Mouse (Mus musculus) embryonic stem cell, embryonic (primary cell): ENCODE results near the gene Rpl36a-ps1.
"Not testable (repeated sequence)": the region's sequence is repeated elsewhere in the genome, so short reads cannot be mapped to it uniquely, and the experiment has no call there.

ENCODE experiments used
- CTCF ChIA-PET, 4 experiments: fragments of 300-600 bp in 2 of 4; fragments of 350-600 bp in 2 of 4; sonication (Branson Sonifier 250); formaldehyde crosslinking; loops; one replicate each; lab custom pipeline; 2022; ENCODE audit warnings: inconsistent platforms in 2 of 4; lab: Charles Lee
- POLR2A ChIA-PET, 4 experiments: fragments of 300-600 bp in 2 of 4; fragments of 350-600 bp in 2 of 4; sonication (Branson Sonifier 250); formaldehyde crosslinking; loops; one replicate each; lab custom pipeline; 2022; ENCODE audit warnings: antibody characterized with exemption in 4 of 4, inconsistent platforms in 1 of 4; lab: Charles Lee

The Rpl36a-ps1 gene

DNA sequence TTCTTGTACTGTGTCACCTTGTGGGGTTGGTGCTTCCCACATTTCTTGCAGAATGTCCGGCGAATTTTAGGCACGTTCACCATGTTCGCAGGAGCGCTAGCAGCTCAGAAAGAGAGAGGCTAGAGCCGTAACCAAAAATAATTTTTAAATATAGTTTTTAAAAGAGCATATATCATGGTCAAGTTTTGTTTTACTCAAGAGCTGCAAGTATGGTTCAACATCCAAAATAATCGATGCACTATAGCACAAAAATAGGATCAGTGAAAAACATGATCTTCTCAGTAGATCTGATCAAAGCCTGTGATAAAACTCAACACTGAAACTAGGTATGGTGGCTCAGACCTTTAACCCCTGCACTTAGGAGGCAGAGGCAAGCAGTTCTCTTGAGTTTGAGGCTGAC is at the start of gene Rpl36a-ps1:
Gene Rpl36a-ps1, minus strand, starts transcription at position 101 of the 400 bp plus-strand sequence.
- ChIA-PET POLR2A (no interaction called here), CTCF (no interaction called here)

GRCm38 (mm10) chr14:99043499-99043898 is 49.4 kb upstream of the Rpl36a-ps1 start:
- ChIA-PET CTCF (no interaction called here), POLR2A (interaction anchor here in 2 of 4 experiments (0.6 to 2.0 kb wide), 5 partner anchors 8 to 269 kb away, joined by 3 to 5 read pairs (median 4); partner anchors contain the start of gene Klf5 (in 1 of the 2))

- POLR2A ChIA-PET, result interaction anchor here (0.6 to 6.3 kb wide), 10 partner anchors 9 to 226 kb away, joined by 3 to 27 read pairs (median 4); partner anchors contain the start of genes Dis3 (in 1 of the 4) and Pibf1 (in 1 of the 4)
- CTCF ChIA-PET, result no interaction called here
Measured at GRCm38 (mm10) chr14:99041416-99041815, 47.3 kb upstream of the Rpl36a-ps1 start.

- CTCF ChIA-PET, result interaction anchor here in 1 of 4 experiments (0.6 kb wide), 1 partner anchor 18 kb away, joined by 3 read pairs; no protein-coding TSS in a partner anchor
- POLR2A ChIA-PET, result interaction anchor here in 3 of 4 experiments (0.9 to 6.3 kb wide), 20 partner anchors 9 to 471 kb away, joined by 3 to 27 read pairs (median 4); partner anchors contain the start of genes Dis3 (in 2 of the 3) and Pibf1 (in 2 of the 3)
Measured at GRCm38 (mm10) chr14:99039308-99039707, 45.2 kb upstream of the Rpl36a-ps1 start.

GRCm38 (mm10) chr14:99037703-99038102 is 43.6 kb upstream of the Rpl36a-ps1 start:
- ChIA-PET POLR2A (interaction anchor here (0.6 to 6.3 kb wide), 15 partner anchors 8 to 261 kb away, joined by 3 to 27 read pairs (median 3); partner anchors contain the start of genes Dis3 (in 2 of the 4), Klf5 (in 2 of the 4), Pibf1 (in 2 of the 4) and Bora (in 1 of the 4)), CTCF (interaction anchor here in 1 of 4 experiments (0.5 kb wide), 1 partner anchor 308 kb away, joined by 5 read pairs; no protein-coding TSS in a partner anchor)

DNA sequence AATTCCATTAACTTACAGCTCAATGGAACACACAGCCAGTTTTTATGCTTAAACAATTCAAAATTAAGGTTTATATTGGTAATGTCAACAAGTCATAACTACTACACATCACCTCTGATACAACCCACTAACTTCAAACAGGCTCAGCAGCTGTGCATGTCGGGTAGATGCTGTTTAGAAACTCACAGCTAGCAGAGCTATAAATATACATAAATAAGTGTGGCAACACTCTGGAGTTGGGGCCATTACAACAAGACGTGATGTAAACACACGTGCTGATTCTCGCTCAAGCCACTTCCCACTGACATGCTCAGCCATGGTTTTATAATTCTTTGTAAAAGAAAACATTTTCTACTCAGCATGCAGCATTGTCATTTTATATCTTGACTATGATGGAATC is 41.9 kb upstream of the Rpl36a-ps1 start:
- POLR2A ChIA-PET, result interaction anchor here in 2 of 4 experiments (1.5 to 6.3 kb wide), 7 partner anchors 8 to 77 kb away, joined by 5 to 27 read pairs (median 11); partner anchors contain the start of genes Bora (in 2 of the 2), Dis3 (in 2 of the 2), Mzt1 (in 2 of the 2) and Pibf1 (in 2 of the 2)
- CTCF ChIA-PET, result no interaction called here

DNA sequence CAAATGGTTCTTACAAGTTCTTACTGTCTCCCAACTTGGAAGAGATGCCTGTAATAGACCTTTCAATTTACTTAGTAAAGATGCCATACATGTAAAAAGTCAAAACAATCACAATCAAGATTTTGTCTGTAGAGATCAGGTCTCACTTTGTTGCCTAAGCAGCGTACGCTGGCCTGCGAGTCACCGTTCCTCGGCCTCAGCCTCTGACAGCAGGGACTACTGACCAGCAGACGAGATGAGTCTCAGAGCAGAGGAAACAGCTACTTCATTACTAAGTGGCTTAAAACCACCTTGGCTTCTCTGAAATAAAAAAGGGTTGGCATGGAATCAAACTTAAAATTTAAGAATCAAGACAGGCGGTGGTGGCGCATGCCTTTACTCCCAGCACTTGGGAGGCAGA is 40.7 kb upstream of the Rpl36a-ps1 start:
- POLR2A ChIA-PET, result interaction anchor here in 2 of 4 experiments (0.8 to 1.0 kb wide), 3 partner anchors 9 to 11 kb away, joined by 3 to 4 read pairs (median 3); partner anchors contain the start of genes Bora (in 1 of the 2) and Mzt1 (in 1 of the 2)
- CTCF ChIA-PET, result not testable (repeated sequence)

DNA sequence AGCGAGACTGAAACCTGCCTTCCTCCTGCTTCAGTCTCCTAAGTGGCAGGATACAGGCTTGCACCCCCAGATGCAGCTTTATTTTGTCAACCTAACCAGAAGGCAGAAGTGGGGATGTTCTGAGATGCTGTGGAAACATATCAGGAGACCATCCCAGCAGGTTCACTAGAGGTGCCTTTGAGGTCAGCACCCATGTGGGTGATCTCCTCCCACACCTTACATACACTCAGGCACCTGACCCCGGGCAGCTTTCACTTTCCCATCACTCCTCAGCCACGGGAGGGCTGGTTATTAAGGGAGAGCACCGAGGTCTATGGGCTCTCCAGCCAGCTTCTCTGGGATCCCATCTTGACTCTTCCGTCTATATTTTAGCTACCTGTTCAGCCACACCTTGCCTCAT is 38.5 kb upstream of the Rpl36a-ps1 start:
- ChIA-PET POLR2A (interaction anchor here in 3 of 4 experiments (0.7 to 1.4 kb wide), 5 partner anchors 9 to 67 kb away, joined by 3 to 13 read pairs (median 3); partner anchors contain the start of genes Dis3 (in 1 of the 3) and Mzt1 (in 1 of the 3)), CTCF (interaction anchor here in 1 of 4 experiments (0.6 kb wide), 1 partner anchor 866 kb away, joined by 6 read pairs; no protein-coding TSS in a partner anchor)

- CTCF ChIA-PET, result no interaction called here
- POLR2A ChIA-PET, result no interaction called here
Measured at GRCm38 (mm10) chr14:99031337-99031873, 37.3 kb upstream of the Rpl36a-ps1 start.

DNA sequence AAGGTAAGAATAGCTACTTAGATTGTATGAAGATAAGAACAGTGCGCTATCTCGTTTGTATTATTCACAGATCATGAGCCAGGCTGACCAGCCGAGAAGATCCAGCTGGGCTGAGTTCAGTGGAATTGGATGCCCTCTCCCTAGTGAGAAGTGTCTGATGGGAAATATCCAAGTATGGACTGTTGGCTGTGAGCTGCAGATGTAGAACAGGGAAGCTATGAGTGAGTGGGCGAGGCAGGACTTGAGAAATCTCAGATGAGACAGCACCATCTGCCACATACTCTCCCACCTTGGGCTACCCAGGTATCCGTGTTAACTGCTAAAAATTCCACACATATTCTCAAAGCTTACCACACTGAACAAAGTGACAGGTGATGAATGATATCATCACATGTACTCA is 35.9 kb upstream of the Rpl36a-ps1 start:
- CTCF ChIA-PET, result no interaction called here
- POLR2A ChIA-PET, result interaction anchor here in 2 of 4 experiments (0.7 to 3.6 kb wide), 6 partner anchors 9 to 32 kb away, joined by 3 to 14 read pairs (median 4); no protein-coding TSS in a partner anchor

DNA sequence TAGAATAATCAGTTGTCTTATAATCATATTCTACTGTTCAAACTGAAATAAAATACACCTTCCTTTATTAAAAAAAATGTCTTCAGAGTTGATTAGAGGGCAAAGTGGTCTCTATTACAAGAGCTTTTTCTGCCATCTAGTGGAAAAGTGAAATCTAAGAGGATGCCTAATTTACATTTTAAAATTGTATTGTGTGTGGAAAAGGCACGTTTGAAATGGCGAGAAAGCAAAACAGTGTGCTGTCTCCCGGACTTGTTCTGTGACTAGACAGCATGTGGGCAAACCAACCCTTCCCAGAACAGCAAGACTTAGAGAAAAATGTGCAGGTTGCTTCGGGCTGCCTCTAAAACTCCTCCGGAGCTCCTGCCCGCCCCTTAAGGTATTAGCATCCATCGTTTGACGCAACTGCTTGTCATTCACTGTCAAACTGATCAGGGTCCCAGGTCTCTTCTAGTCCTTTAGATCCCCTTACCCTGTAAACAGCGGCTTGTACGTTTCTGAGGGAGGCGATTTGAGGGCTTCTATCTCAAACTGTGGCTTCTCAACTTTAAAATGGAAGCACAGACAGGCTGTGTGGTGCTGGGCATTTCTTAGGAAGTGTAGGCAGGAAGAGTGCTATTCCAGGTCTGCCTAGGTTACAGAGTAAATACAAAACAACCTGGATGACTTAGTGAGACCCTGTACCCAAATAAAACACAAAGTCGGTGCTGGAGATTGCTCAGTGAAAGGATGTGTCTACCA is 28.4 kb upstream of the Rpl36a-ps1 start:
- POLR2A ChIA-PET, result interaction anchor here in 2 of 4 experiments (1.1 to 1.3 kb wide), 2 partner anchors 12 to 78 kb away, joined by 3 read pairs; partner anchors contain the start of gene Dis3 (in 1 of the 2)
- CTCF ChIA-PET, result no interaction called here

DNA sequence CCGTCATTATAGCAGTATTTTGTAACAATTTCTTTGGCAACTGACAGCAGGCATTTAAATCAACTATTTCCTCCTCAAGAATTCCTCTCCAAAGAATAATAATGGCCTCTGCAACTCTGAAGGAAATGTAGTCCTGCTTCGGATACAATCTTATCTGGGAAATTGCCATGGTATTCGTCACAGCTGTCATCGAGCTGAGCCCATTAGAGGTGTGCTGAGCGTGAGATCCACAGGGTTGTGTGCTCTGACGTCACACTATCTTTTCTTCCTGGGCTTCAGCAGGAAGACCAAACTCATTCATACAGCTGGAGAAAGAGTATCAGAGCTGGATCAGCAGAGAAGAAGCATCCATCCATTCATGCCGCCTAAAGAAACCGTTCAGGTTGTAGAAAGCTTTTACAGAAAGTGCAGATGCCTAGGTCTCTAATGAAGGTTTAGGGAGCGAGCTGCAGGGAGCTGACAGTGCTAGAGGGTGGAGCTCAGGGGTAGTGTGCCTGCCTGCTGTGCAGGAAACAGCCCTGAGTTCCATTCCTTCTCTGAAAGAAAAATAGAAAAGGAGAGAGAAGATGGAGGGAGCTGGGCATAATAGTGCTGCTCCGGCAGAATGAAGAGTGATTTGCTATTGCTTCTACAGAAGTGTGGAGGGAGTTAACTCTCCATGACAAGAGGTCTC is 25.2 kb upstream of the Rpl36a-ps1 start:
- POLR2A ChIA-PET, result interaction anchor here in 3 of 4 experiments (0.7 to 1.0 kb wide), 4 partner anchors 8 to 166 kb away, joined by 3 to 5 read pairs (median 3); no protein-coding TSS in a partner anchor

GRCm38 (mm10) chr14:99018691-99019090 is 24.6 kb upstream of the Rpl36a-ps1 start:
- ChIA-PET POLR2A (interaction anchor here in 1 of 4 experiments (0.9 kb wide), 1 partner anchor 9 kb away, joined by 3 read pairs; no protein-coding TSS in a partner anchor), CTCF (no interaction called here)

More for the DNA sequence above, 25.2 kb upstream of the Rpl36a-ps1 start:
- CTCF ChIA-PET, result no interaction called here

GRCm38 (mm10) chr14:99010920-99011313 is 16.8 kb upstream of the Rpl36a-ps1 start:
- CTCF ChIA-PET, result interaction anchor here in 1 of 4 experiments (0.7 kb wide), 1 partner anchor 124 kb away, joined by 3 read pairs; no protein-coding TSS in a partner anchor
- POLR2A ChIA-PET, result interaction anchor here in 2 of 4 experiments (1.0 to 1.1 kb wide), 2 partner anchors 12 to 28 kb away, joined by 3 read pairs; no protein-coding TSS in a partner anchor

DNA sequence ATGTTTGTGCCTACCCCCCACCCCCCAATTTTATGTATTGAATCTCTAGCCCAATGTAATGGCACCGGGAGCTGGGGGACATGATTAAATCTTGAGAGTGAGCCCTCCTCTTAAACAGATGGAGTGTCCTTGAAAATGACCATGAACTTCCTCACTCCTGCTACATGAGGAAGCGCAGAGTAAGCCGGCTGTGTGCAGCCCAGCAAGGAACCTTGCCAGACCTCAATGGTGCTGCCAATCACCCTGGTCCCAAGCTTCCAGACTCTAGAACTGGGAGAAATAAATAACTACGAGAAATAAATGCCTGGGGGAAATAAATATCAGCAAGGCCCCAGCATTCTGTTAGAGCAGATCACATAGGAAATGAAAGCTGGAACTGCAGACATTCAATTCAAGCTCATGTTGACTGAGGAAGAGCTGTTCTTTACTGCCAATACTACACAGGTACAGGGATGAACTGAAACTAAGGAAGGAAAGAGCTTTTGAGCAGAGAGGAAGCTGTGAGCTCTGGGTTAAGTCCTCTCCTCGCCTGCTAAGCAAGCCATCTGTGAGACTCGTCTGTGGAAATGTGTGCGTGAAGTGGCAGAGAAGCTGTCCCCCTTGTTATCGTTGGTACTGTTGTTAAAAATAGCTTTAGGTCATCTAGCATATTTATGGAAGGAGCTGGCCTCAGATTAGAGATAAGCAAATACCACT is 16.3 kb upstream of the Rpl36a-ps1 start:
- ChIA-PET CTCF (interaction anchor here in 1 of 4 experiments (0.7 kb wide), 1 partner anchor 124 kb away, joined by 3 read pairs; no protein-coding TSS in a partner anchor), POLR2A (interaction anchor here in 2 of 4 experiments (1.0 to 1.1 kb wide), 2 partner anchors 12 to 29 kb away, joined by 3 read pairs; no protein-coding TSS in a partner anchor)

DNA sequence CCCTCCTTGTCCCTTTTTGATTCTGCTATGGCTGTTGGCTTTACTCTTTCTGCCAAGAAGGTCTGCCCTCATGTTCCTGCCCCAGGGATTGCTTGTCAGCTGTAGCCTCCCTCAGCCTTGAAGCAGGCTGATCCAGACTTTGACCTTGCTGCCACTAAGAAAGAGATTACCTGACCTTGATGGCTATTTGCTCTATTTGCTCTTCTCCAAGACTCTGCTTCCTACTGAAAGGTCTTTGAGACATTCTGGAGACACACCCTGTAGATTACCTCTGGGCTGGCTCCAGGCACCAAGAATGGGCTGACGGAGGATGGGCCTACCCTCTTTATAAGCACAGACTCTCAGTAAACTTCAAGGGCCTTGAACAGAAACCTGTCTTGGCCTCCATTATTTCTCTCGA is 1.6 kb downstream of the Rpl36a-ps1 start:
- POLR2A ChIA-PET, result interaction anchor here in 2 of 4 experiments (0.6 to 1.4 kb wide), 3 partner anchors 11 to 45 kb away, joined by 4 to 8 read pairs (median 4); no protein-coding TSS in a partner anchor

GRCm38 (mm10) chr14:98990636-98991035 is 3.5 kb downstream of the Rpl36a-ps1 start:
- CTCF ChIA-PET, result interaction anchor here in 1 of 4 experiments (0.5 kb wide), 1 partner anchor 74 kb away, joined by 3 read pairs; no protein-coding TSS in a partner anchor
- POLR2A ChIA-PET, result interaction anchor here in 1 of 4 experiments (0.6 to 0.7 kb wide), 2 partner anchors 16 to 590 kb away, joined by 3 to 6 read pairs; no protein-coding TSS in a partner anchor

More for the DNA sequence above, 1.6 kb downstream of the Rpl36a-ps1 start:
- CTCF ChIA-PET, result no interaction called here
